Mouse (Mus musculus): ENCODE measurements at regions not wholly inside any gene's neighbourhood (a gene's known extent, or its start where the extent isn't known, plus 50 kb on each side); places are given as distances from the start of the nearest gene placed in this dataset.

- Histone ChIP-seq H3K4me1 (ENCODE audit: control insufficient read depth in 1 of 2, insufficient read depth in 2 of 2, low read length in 2 of 2) (no peaks in the 10 kb centered on the region), H3K27me3 (ENCODE audit: control insufficient read depth in 1 of 2, insufficient read depth in 2 of 2, low read length in 2 of 2) (peaks cover 0 to 2% of the 10 kb centered on the region in 2 experiments; a peak in 2 of 4 replicates), H3K36me3 (ENCODE audit: control insufficient read depth in 1 of 2, insufficient read depth in 2 of 2, low read length in 2 of 2) (no peaks in the 10 kb centered on the region), H3K9me3 (replicated peaks; ENCODE audit: insufficient read depth, low read length) (no peaks in the 10 kb centered on the region), H3K9ac (ENCODE audit: control insufficient read depth, low read depth, low read length, poor library complexity, severe bottlenecking) (no peak overlapping the region), H3K4me3 (ENCODE audit: control insufficient read depth in 1 of 2, insufficient read depth in 1 of 2, low read depth in 2 of 2, low read length in 2 of 2) (no peak overlapping the region), H3K27ac (ENCODE audit: control insufficient read depth, low read depth, low read length) (no peak overlapping the region), H3K79me2 (ENCODE audit: control insufficient read depth, insufficient read depth, low read length, poor library complexity) (no peaks in the 10 kb centered on the region)
- DNase-seq (ENCODE audit: low read depth, low spot score) = no peak
- TF ChIP-seq BHLHE40 (IDR thresholded peaks at IDR 0.05; ENCODE audit: borderline replicate concordance, low read depth, low read length) (no peak), TAL1 (IDR thresholded peaks at IDR 0.05; ENCODE audit: low read length) (no peak), MYB (IDR thresholded peaks at IDR 0.05; ENCODE audit: low read depth, low read length) (no peak), EP300 (IDR thresholded peaks at IDR 0.05; ENCODE audit: low read depth in 1 of 2, low read length in 2 of 2) (no peak), KAT2A (conservative IDR thresholded peaks at IDR 0.05; ENCODE audit: low read depth, low read length) (no peak), MAFK (IDR thresholded peaks at IDR 0.05; ENCODE audit: borderline replicate concordance, low read depth, low read length) (no peak), ETS1 (IDR thresholded peaks at IDR 0.05; ENCODE audit: low read depth, low read length) (no peak), ELF1 (IDR thresholded peaks at IDR 0.05; ENCODE audit: low read depth, low read length) (no peak), TBP (IDR thresholded peaks at IDR 0.05; ENCODE audit: low read depth, low read length) (no peak), ZKSCAN1 (IDR thresholded peaks at IDR 0.05; ENCODE audit: low read depth, low read length) (no peak), USF1 (IDR thresholded peaks at IDR 0.05; ENCODE audit: low read depth, low read length) (no peak), NELFE (IDR thresholded peaks at IDR 0.05; ENCODE audit: low read depth, low read length) (no peak), USF2 (IDR thresholded peaks at IDR 0.05; ENCODE audit: borderline replicate concordance in 1 of 2, insufficient read depth in 1 of 2, low read depth in 1 of 2, low read length in 2 of 2) (no peak)
Measured at GRCm38 (mm10) chr2:75208821-75209758, 383.5 kb downstream of the Mtx2 start.

GRCm38 (mm10) chr2:75209790-75210583 is 384.4 kb downstream of the Mtx2 start:
- Histone ChIP-seq H3K9me3 (replicated peaks; ENCODE audit: insufficient read depth, low read length) (no peaks in the 10 kb centered on the region), H3K4me3 (ENCODE audit: control insufficient read depth in 1 of 2, insufficient read depth in 1 of 2, low read depth in 2 of 2, low read length in 2 of 2) (no peak overlapping the region), H3K79me2 (ENCODE audit: control insufficient read depth, insufficient read depth, low read length, poor library complexity) (no peaks in the 10 kb centered on the region), H3K27me3 (ENCODE audit: control insufficient read depth in 1 of 2, insufficient read depth in 2 of 2, low read length in 2 of 2) (peaks cover 0 to 2% of the 10 kb centered on the region in 2 experiments; a peak in 1 of 4 replicates), H3K27ac (ENCODE audit: control insufficient read depth, low read depth, low read length) (no peak overlapping the region), H3K4me1 (ENCODE audit: control insufficient read depth in 1 of 2, insufficient read depth in 2 of 2, low read length in 2 of 2) (no peaks in the 10 kb centered on the region), H3K9ac (ENCODE audit: control insufficient read depth, low read depth, low read length, poor library complexity, severe bottlenecking) (no peak overlapping the region), H3K36me3 (ENCODE audit: control insufficient read depth in 1 of 2, insufficient read depth in 2 of 2, low read length in 2 of 2) (no peaks in the 10 kb centered on the region)
- TF ChIP-seq MEF2A (IDR thresholded peaks at IDR 0.05; ENCODE audit: extremely low read depth, insufficient replicate concordance, low read depth, low read length, poor library complexity, severe bottlenecking) = no peak
- no peak for TF ChIP-seq USF1 (IDR thresholded peaks at IDR 0.05; ENCODE audit: low read depth, low read length)
- no peak for TF ChIP-seq GABPA (IDR thresholded peaks at IDR 0.05; ENCODE audit: low read depth, low read length)
- TF ChIP-seq ZKSCAN1 (IDR thresholded peaks at IDR 0.05; ENCODE audit: low read depth, low read length) = no peak
- no peak for TF ChIP-seq CHD1 (IDR thresholded peaks at IDR 0.05; ENCODE audit: low read depth, low read length)
- TF ChIP-seq SIN3A (IDR thresholded peaks at IDR 0.05; ENCODE audit: low read length) = no peak
- TF ChIP-seq CTCF (IDR thresholded peaks at IDR 0.05 in 2 of 3, conservative IDR thresholded peaks at IDR 0.05 in 1 of 3; ENCODE audit: control insufficient read depth in 1 of 3, insufficient read depth in 1 of 3, low read depth in 2 of 3, low read length in 3 of 3, poor library complexity in 1 of 3, severe bottlenecking in 1 of 3) = no peak
- TF ChIP-seq ZMIZ1 (IDR thresholded peaks at IDR 0.05; ENCODE audit: low read depth, low read length) = no peak
- TF ChIP-seq HCFC1 (IDR thresholded peaks at IDR 0.05; ENCODE audit: low read depth, low read length) = no peak
- TF ChIP-seq TCF12 (IDR thresholded peaks at IDR 0.05; ENCODE audit: low read depth, low read length) = no peak
- TF ChIP-seq RCOR1 (IDR thresholded peaks at IDR 0.05; ENCODE audit: low read depth, low read length) = no peak
- no peak for TF ChIP-seq MAX (IDR thresholded peaks at IDR 0.05; ENCODE audit: low read length)
- TF ChIP-seq ZC3H11A (IDR thresholded peaks at IDR 0.05; ENCODE audit: low read depth, low read length) = no peak
- no peak for TF ChIP-seq MAZ (IDR thresholded peaks at IDR 0.05; ENCODE audit: low read depth, low read length)
- no peak for TF ChIP-seq GATA1 (IDR thresholded peaks at IDR 0.05; ENCODE audit: low read depth, low read length)
- no peak for TF ChIP-seq RAD21 (IDR thresholded peaks at IDR 0.05; ENCODE audit: low read depth, low read length)
- no peak for DNase-seq (ENCODE audit: low read depth, low spot score)

All from MEL (cell line).